Mouse (Mus musculus): ENCODE measurements around the gene Myrip. TPM values are rescaled to one million over a fixed set of nuclear protein-coding genes. Genes with fewer than 3 reads are reported as not detected.

The Myrip gene
- polyA plus RNA-seq, 1 experiment, result not detected

- H3K79me2 ChIP-seq (ENCODE audit: control insufficient read depth, insufficient read depth), result no peaks in the 10 kb centered on the region
- peaks cover 60% of the 10 kb centered on the region for H3K27me3 ChIP-seq (ENCODE audit: control insufficient read depth, insufficient read depth, insufficient read length)
- H3ac ChIP-seq (ENCODE audit: control insufficient read depth, insufficient read length, low read depth), result no peak overlapping the region
- no peaks in the 10 kb centered on the region for H3K36me3 ChIP-seq (ENCODE audit: control insufficient read depth, insufficient read depth)
- H3K79me3 ChIP-seq (ENCODE audit: low read depth), result no peaks in the 10 kb centered on the region
- no peak overlapping the region for H3K4me3 ChIP-seq (ENCODE audit: insufficient read depth, poor library complexity, severe bottlenecking)
- TF ChIP-seq CEBPB (IDR thresholded peaks at IDR 0.05; ENCODE audit: low read depth) (no peak), MYOD1 (IDR thresholded peaks at IDR 0.05; ENCODE audit: control insufficient read depth, insufficient read length, low read depth) (no peak), CTCF (IDR thresholded peaks at IDR 0.05; ENCODE audit: control insufficient read depth, insufficient read depth, insufficient read length) (peak; percentile 31), FOSL1 (IDR thresholded peaks at IDR 0.05; ENCODE audit: insufficient read depth, low read length, poor library complexity, severe bottlenecking) (no peak), MAX (IDR thresholded peaks at IDR 0.05) (no peak)
Measured at GRCm38 (mm10) chr9:120425768-120426167, 124.5 kb downstream of the Myrip start.

- Histone ChIP-seq H3K36me3 (ENCODE audit: control insufficient read depth, insufficient read depth) (no peaks in the 10 kb centered on the region), H3ac (ENCODE audit: control insufficient read depth, insufficient read length, low read depth) (no peak overlapping the region), H3K79me3 (ENCODE audit: low read depth) (no peaks in the 10 kb centered on the region), H3K79me2 (ENCODE audit: control insufficient read depth, insufficient read depth) (no peaks in the 10 kb centered on the region), H3K4me3 (ENCODE audit: insufficient read depth, poor library complexity, severe bottlenecking) (no peak overlapping the region), H3K27me3 (ENCODE audit: control insufficient read depth, insufficient read depth, insufficient read length) (peaks cover 62% of the 10 kb centered on the region)
- TF ChIP-seq MAX (IDR thresholded peaks at IDR 0.05) (no peak), CTCF (IDR thresholded peaks at IDR 0.05; ENCODE audit: control insufficient read depth, insufficient read depth, insufficient read length) (no peak), CEBPB (IDR thresholded peaks at IDR 0.05; ENCODE audit: low read depth) (no peak), MYOG (IDR thresholded peaks at IDR 0.05; ENCODE audit: control insufficient read depth, extremely low read depth, insufficient read length) (no peak)
Measured at GRCm38 (mm10) chr9:120428181-120428580, 126.9 kb downstream of the Myrip start.

GRCm38 (mm10) chr9:120433747-120434146 lies 132.4 kb downstream of the Myrip start:
- TF ChIP-seq USF1 (IDR thresholded peaks at IDR 0.05; ENCODE audit: low read depth) (no peak), CTCF (IDR thresholded peaks at IDR 0.05; ENCODE audit: control insufficient read depth, insufficient read depth, insufficient read length) (peak; percentile 81)
- Histone ChIP-seq H3ac (ENCODE audit: control insufficient read depth, insufficient read length, low read depth) (no peak overlapping the region), H3K79me2 (ENCODE audit: control insufficient read depth, insufficient read depth) (no peaks in the 10 kb centered on the region), H3K4me3 (ENCODE audit: insufficient read depth, poor library complexity, severe bottlenecking) (no peak overlapping the region), H3K79me3 (ENCODE audit: low read depth) (no peaks in the 10 kb centered on the region), H3K36me3 (ENCODE audit: control insufficient read depth, insufficient read depth) (no peaks in the 10 kb centered on the region), H3K27me3 (ENCODE audit: control insufficient read depth, insufficient read depth, insufficient read length) (peaks cover 37% of the 10 kb centered on the region)

- H3K79me2 ChIP-seq (ENCODE audit: control insufficient read depth, insufficient read depth), result no peaks in the 10 kb centered on the region
- no peak overlapping the region for H3ac ChIP-seq (ENCODE audit: control insufficient read depth, insufficient read length, low read depth)
- no peaks in the 10 kb centered on the region for H3K79me3 ChIP-seq (ENCODE audit: low read depth)
- peaks cover 27% of the 10 kb centered on the region for H3K27me3 ChIP-seq (ENCODE audit: control insufficient read depth, insufficient read depth, insufficient read length)
- H3K36me3 ChIP-seq (ENCODE audit: control insufficient read depth, insufficient read depth), result no peaks in the 10 kb centered on the region
- no peak overlapping the region for H3K4me3 ChIP-seq (ENCODE audit: insufficient read depth, poor library complexity, severe bottlenecking)
- no peak for TF ChIP-seq FOSL1 (IDR thresholded peaks at IDR 0.05; ENCODE audit: insufficient read depth, low read length, poor library complexity, severe bottlenecking)
Measured at GRCm38 (mm10) chr9:120435841-120436240, 134.5 kb downstream of the Myrip start.

GRCm38 (mm10) chr9:120436854-120437253 lies 135.5 kb downstream of the Myrip start:
- Histone ChIP-seq H3K36me3 (ENCODE audit: control insufficient read depth, insufficient read depth) (no peaks in the 10 kb centered on the region), H3K79me2 (ENCODE audit: control insufficient read depth, insufficient read depth) (no peaks in the 10 kb centered on the region), H3K79me3 (ENCODE audit: low read depth) (no peaks in the 10 kb centered on the region), H3K4me3 (ENCODE audit: insufficient read depth, poor library complexity, severe bottlenecking) (no peak overlapping the region), H3K27me3 (ENCODE audit: control insufficient read depth, insufficient read depth, insufficient read length) (peaks cover 19% of the 10 kb centered on the region), H3ac (ENCODE audit: control insufficient read depth, insufficient read length, low read depth) (no peak overlapping the region)
- TF ChIP-seq MYOG (IDR thresholded peaks at IDR 0.05; ENCODE audit: control insufficient read depth, extremely low read depth, insufficient read length) (no peak), MYOD1 (IDR thresholded peaks at IDR 0.05; ENCODE audit: control insufficient read depth, insufficient read length, low read depth) (no peak), MAX (IDR thresholded peaks at IDR 0.05) (no peak), FOSL1 (IDR thresholded peaks at IDR 0.05; ENCODE audit: insufficient read depth, low read length, poor library complexity, severe bottlenecking) (no peak), USF1 (IDR thresholded peaks at IDR 0.05; ENCODE audit: low read depth) (no peak), CEBPB (IDR thresholded peaks at IDR 0.05; ENCODE audit: low read depth) (no peak)

- no peaks in the 10 kb centered on the region for H3K36me3 ChIP-seq (ENCODE audit: control insufficient read depth, insufficient read depth)
- H3K79me3 ChIP-seq (ENCODE audit: low read depth), result no peaks in the 10 kb centered on the region
- peaks cover 18% of the 10 kb centered on the region for H3K27me3 ChIP-seq (ENCODE audit: control insufficient read depth, insufficient read depth, insufficient read length)
- no peaks in the 10 kb centered on the region for H3K79me2 ChIP-seq (ENCODE audit: control insufficient read depth, insufficient read depth)
- H3K4me3 ChIP-seq (ENCODE audit: insufficient read depth, poor library complexity, severe bottlenecking), result no peak overlapping the region
- no peak for TF ChIP-seq MAX (IDR thresholded peaks at IDR 0.05)
- TF ChIP-seq FOSL1 (IDR thresholded peaks at IDR 0.05; ENCODE audit: insufficient read depth, low read length, poor library complexity, severe bottlenecking), result no peak
- TF ChIP-seq MYOG (IDR thresholded peaks at IDR 0.05; ENCODE audit: control insufficient read depth, extremely low read depth, insufficient read length), result no peak
- TF ChIP-seq USF1 (IDR thresholded peaks at IDR 0.05; ENCODE audit: low read depth), result no peak
- TF ChIP-seq MYOD1 (IDR thresholded peaks at IDR 0.05; ENCODE audit: control insufficient read depth, insufficient read length, low read depth), result no peak
- no peak for TF ChIP-seq CEBPB (IDR thresholded peaks at IDR 0.05; ENCODE audit: low read depth)
- H3ac ChIP-seq (ENCODE audit: control insufficient read depth, insufficient read length, low read depth), result no peak overlapping the region
Measured at GRCm38 (mm10) chr9:120437266-120437876, 136.1 kb downstream of the Myrip start.
